Mouse (Mus musculus) kidney, embryonic 14.5 days (tissue): ENCODE data around the gene Lrrc47. TPM values are rescaled to one million over a fixed set of nuclear protein-coding genes. Genes with fewer than 3 reads are reported as not detected.

Experiments
- ATAC-seq: fragments of 200-750 bp; cut with Nextera tagmentation; 2 replicates; pipeline ENCODE4 v1.8.0; 2017; ENCODE audit warnings: moderate number of reproducible peaks, mild to moderate bottlenecking, moderate TSS enrichment, moderate library complexity; ENCODE audit not compliant: low FRiP score, low TSS enrichment
- H3K27ac ChIP-seq: fragments of 300-500 bp; sonication (generic); 2 replicates; pipeline ENCODE4 v1.5.1; 2014; ENCODE audit warnings: low read depth, mild to moderate bottlenecking, low read length, moderate library complexity, mixed read lengths
- H3K27me3 ChIP-seq: fragments of 300-500 bp; sonication (generic); 2 replicates; pipeline ENCODE4 v1.6.1; 2014; ENCODE audit warnings: mild to moderate bottlenecking, low read length; ENCODE audit not compliant: control insufficient read depth, insufficient read depth
- H3K36me3 ChIP-seq: fragments of 300-500 bp; sonication (generic); 2 replicates; pipeline ENCODE4 v1.6.1; 2014; ENCODE audit warnings: low read length, mixed read lengths; ENCODE audit not compliant: control insufficient read depth, insufficient read depth
- H3K4me1 ChIP-seq: fragments of 300-500 bp; sonication (generic); 2 replicates; pipeline ENCODE4 v1.6.1; 2014; ENCODE audit warnings: low read length, mixed read lengths; ENCODE audit not compliant: control insufficient read depth, insufficient read depth
- H3K4me2 ChIP-seq: fragments of 300-500 bp; sonication (generic); replicated peaks from 2 replicates; pipeline ENCODE4 v1.6.1; 2014; ENCODE audit warnings: low read depth, mild to moderate bottlenecking, low read length
- H3K4me3 ChIP-seq: fragments of 300-500 bp; sonication (generic); 2 replicates; pipeline ENCODE4 v1.5.1; 2014; ENCODE audit warnings: mild to moderate bottlenecking, low read length
- H3K9ac ChIP-seq: fragments of 300-500 bp; sonication (generic); 2 replicates; pipeline ENCODE4 v1.6.1; 2014; ENCODE audit warnings: low read depth, mild to moderate bottlenecking, low read length, moderate library complexity
- H3K9me3 ChIP-seq: fragments of 300-500 bp; sonication (generic); 2 replicates; pipeline ENCODE4 v1.6.1; 2016; ENCODE audit warnings: low read length; ENCODE audit not compliant: control insufficient read depth
- WGBS: fragments of 180-500 bp; shearing (Covaris S2); extraction: QIAGEN DNeasy Blood & Tissue Kit; methylation state at CpG from one replicate; pipeline ENCODE4 v1.1.7; 2014; 5-methylcytosine and 5-hydroxymethylcytosine counted together
- polyA plus RNA-seq: library from polyadenylated mRNA; unstranded; fragments of >200 nt; fragmentation: Nextera tagmentation; extraction: Ambion mirVana; gene quantifications from 2 replicates; pipeline ENCODE4 v1.2.1, GENCODE M21; 2014

Lrrc47 gene
- polyA plus RNA-seq: 12.1 and 13.6 TPM in 2 replicates

DNA sequence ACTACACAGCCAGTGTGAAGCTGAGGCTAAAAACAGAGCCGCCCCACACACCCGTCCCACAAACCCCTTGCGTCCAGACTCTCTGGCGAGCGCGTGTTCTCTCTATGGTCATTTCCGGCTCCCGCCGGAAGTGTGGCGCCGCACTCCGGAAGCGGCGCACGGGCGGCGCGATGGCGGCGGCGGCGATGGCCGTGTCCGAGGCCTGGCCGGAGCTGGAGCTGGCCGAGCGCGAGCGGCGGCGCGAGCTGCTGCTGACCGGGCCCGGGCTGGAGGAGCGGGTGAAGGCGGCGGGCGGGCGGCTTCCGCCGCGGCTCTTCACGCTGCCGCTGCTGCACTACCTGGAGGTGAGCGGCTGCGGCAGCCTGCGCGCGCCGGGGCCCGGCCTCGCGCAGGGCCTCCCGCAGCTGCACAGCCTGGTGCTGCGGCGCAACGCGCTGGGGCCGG, at the start of gene Lrrc47:
TSS of gene Lrrc47 (plus strand) at position 86 of the 444 bp plus-strand sequence.
- WGBS: 1% methylated on average over 59 of the region's 59 CpGs
- Histone ChIP-seq H3K27ac (no peak within 1 kb of the TSS; the same call in 1 of the 2 replicates), H3K9ac (peak within 1 kb of the TSS; percentile 90), H3K9me3 (no peaks in the 10 kb centered on the region), H3K4me1 (peaks cover 12% of the 10 kb centered on the region), H3K4me3 (peak within 1 kb of the TSS; percentile 89), H3K4me2 (peak within 1 kb of the TSS; percentile 93), H3K36me3 (peaks cover 27% of the 10 kb centered on the region), H3K27me3 (no peaks in the 10 kb centered on the region)
- peak; percentile 95 for ATAC-seq

GRCm38 (mm10) chr4:153962631-153963030, 48.9 kb upstream of the Lrrc47 start:
- no peaks in the 10 kb centered on the region for H3K9me3 ChIP-seq
- no peak overlapping the region for H3K4me2 ChIP-seq
- peaks cover 10% of the 10 kb centered on the region for H3K4me1 ChIP-seq
- WGBS: 87% methylated on average over 7 of the region's 7 CpGs
- ATAC-seq: no peak
- no peak overlapping the region for H3K9ac ChIP-seq
- H3K27me3 ChIP-seq: no peaks in the 10 kb centered on the region
- H3K27ac ChIP-seq: no peak overlapping the region
- H3K4me3 ChIP-seq: no peak overlapping the region
- peaks cover 60% of the 10 kb centered on the region for H3K36me3 ChIP-seq

DNA sequence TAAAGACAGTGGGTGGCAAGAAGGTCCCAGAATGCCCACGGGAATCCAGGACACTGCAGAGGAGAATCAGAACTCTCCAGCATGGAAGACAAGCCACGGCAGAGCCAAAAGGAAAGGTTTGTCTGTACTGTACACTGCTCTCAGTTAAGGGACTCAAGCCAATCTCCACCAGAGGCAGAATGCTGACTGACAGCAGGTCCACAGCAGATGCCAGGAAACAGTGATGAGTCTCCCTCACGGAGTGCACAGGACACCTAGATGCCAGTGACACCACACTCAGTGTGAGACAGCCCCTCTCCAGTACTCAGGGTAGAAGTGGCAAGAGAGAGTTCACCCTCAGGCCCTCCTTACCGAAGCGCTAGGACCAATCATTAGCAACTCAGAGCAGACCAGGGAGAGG, 44.9 kb upstream of the Lrrc47 start:
- H3K27me3 ChIP-seq: no peaks in the 10 kb centered on the region
- no peaks in the 10 kb centered on the region for H3K4me1 ChIP-seq
- no peak overlapping the region for H3K9ac ChIP-seq
- no peaks in the 10 kb centered on the region for H3K9me3 ChIP-seq
- ATAC-seq: no peak
- no peak overlapping the region for H3K27ac ChIP-seq
- H3K36me3 ChIP-seq: peaks cover 48% of the 10 kb centered on the region
- 90% methylated on average over 5 of the region's 5 CpGs for WGBS
- no peak overlapping the region for H3K4me3 ChIP-seq
- no peak overlapping the region for H3K4me2 ChIP-seq

DNA sequence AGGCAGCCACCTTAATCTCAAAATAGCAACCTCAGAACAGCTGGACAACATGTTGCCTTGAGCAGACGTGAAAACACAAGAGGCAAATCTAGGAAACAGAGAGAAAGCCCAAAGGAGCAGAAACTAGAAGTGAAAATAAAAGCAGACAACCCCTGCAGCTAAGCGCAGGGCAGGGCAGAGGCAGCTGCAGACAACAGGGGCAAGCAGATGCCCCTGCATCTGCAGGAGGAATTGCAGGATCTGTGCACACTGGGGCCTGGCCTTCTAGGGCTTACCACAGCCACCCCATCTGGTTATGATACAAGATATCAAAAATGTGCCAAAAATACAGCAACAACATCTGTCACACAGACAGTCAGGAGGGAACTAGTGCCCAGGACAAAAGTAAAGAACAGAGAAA, 44.0 kb upstream of the Lrrc47 start:
- Histone ChIP-seq H3K27ac (no peak overlapping the region), H3K4me2 (no peak overlapping the region), H3K27me3 (no peaks in the 10 kb centered on the region), H3K4me1 (no peaks in the 10 kb centered on the region), H3K36me3 (peaks cover 39% of the 10 kb centered on the region), H3K9me3 (no peaks in the 10 kb centered on the region), H3K4me3 (no peak overlapping the region), H3K9ac (no peak overlapping the region)
- 78% methylated on average over 2 of the region's 2 CpGs for WGBS
- no peak for ATAC-seq

GRCm38 (mm10) chr4:153968063-153968462, 43.5 kb upstream of the Lrrc47 start:
- Histone ChIP-seq H3K36me3 (peaks cover 34% of the 10 kb centered on the region), H3K4me3 (no peak overlapping the region), H3K27ac (no peak overlapping the region), H3K4me2 (no peak overlapping the region), H3K9me3 (no peaks in the 10 kb centered on the region), H3K9ac (no peak overlapping the region), H3K27me3 (no peaks in the 10 kb centered on the region), H3K4me1 (no peaks in the 10 kb centered on the region)
- 80% methylated on average over 2 of the region's 2 CpGs for WGBS
- no peak for ATAC-seq

DNA sequence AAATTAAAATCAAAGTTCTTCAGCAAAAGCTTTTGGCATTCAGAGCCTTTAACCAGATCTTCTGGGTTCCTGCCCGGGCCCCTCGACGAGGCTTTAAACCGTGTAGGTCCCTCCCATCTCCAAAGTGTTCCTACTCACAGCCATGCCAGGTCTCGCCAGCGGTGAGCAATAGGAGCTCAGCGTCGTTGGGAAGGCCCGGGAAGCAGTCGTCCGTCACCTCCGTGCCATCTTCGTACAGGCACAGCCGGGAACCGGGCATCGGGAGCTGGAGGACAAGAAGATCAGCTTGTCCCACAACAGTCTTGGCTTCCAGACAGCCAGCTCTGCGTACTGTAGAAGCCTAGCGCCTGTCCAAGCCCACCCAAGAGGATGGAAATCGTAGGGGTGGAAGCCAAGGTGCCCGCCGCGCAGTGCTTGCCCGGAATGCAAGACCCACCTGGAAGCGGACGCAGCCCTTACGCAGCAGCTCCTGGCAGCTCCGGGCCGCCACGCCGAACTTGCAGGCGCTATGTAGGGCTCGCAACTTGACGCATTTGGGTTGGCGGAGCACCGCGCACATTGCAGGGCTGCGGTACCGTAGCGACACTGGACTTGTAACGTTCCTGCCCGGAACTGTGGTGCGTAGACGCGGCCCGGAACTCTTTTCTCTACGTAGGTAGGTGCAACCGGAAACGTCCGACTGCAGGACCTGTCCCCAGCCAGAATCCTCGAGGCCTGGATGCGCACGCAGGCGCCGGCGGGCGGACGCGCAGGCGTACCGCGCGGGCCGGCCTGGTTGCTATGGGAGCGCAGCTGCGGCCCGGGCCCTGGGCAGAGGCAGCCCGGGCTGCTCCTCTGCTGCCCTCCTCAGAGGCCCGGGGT, 36.9 kb upstream of the Lrrc47 start, which contains the start of the genes Dffb and Cep104:
TSS of gene Dffb (minus strand) at position 696 of the 861 bp plus-strand sequence.
TSS of gene Cep104 (plus strand) at position 764 of the 861 bp plus-strand sequence.
- peaks cover 9% of the 10 kb centered on the region; the same call in 1 of the 2 replicates for H3K4me1 ChIP-seq
- no peaks in the 10 kb centered on the region for H3K27me3 ChIP-seq
- under 1% methylated on average over 67 of the region's 68 CpGs for WGBS
- H3K4me2 ChIP-seq: peak within 1 kb of the TSS; percentile 78
- H3K9ac ChIP-seq: peak within 1 kb of the TSS; percentile 79
- ATAC-seq: peak; percentile 97
- peaks cover 18% of the 10 kb centered on the region for H3K36me3 ChIP-seq
- H3K4me3 ChIP-seq: peak within 1 kb of the TSS; percentile 79
- no peaks in the 10 kb centered on the region for H3K9me3 ChIP-seq
- no peak within 1 kb of the TSS; the same call in 1 of the 2 replicates for H3K27ac ChIP-seq

DNA sequence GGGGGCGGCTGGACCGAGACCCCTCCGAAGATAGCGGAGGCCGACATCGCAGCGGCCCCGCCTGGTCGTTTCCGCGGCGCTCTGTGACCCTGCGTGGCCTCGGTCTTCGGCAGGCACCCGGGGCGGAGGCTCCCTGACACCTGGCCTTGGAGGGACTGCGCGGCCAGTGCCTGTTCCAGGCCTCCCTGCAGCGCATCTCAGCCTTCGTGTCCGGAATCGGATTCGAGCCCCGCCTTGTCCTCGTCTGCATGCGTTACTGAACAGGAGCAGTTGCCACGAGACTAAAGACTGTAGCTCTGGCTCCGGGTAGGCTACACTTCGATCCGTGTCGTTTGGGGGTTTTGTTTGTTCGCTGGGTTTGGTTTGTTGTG, 36.3 kb upstream of the Lrrc47 start:
- peak overlapping the region; percentile 78 for H3K4me2 ChIP-seq
- H3K4me3 ChIP-seq: peak overlapping the region; percentile 79
- H3K27ac ChIP-seq: no peak overlapping the region; the same call in 1 of the 2 replicates
- H3K27me3 ChIP-seq: no peaks in the 10 kb centered on the region
- under 1% methylated on average over 33 of the region's 33 CpGs for WGBS
- no peak; the same call in 1 of the 2 replicates for ATAC-seq
- H3K9ac ChIP-seq: peak overlapping the region; percentile 79
- H3K36me3 ChIP-seq: peaks cover 24% of the 10 kb centered on the region
- H3K9me3 ChIP-seq: no peaks in the 10 kb centered on the region
- H3K4me1 ChIP-seq: peaks cover 9% of the 10 kb centered on the region; the same call in 1 of the 2 replicates

DNA sequence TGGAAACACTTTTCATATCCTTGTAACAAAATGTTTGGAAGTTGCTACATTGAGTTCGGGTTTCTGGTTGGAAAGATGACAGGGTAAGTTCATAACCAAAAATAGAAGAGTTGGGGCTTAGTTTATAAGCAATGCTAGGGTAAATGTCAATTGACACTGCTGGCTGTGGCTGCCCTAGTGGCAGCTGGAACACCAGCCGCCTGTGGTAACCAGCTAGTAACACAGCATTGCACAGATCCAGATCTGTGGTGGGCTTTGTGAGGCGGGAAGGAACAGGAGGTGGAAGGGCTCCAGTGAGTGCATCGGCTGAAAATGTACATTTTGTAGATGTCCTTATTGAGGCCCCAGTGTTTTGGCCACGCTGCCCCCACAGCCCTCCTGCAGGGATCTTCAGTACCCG, 35.8 kb upstream of the Lrrc47 start:
- Histone ChIP-seq H3K9me3 (no peaks in the 10 kb centered on the region), H3K9ac (peak overlapping the region; percentile 79; the same call in 1 of the 2 replicates), H3K36me3 (peaks cover 26% of the 10 kb centered on the region), H3K27ac (no peak overlapping the region), H3K27me3 (no peaks in the 10 kb centered on the region), H3K4me3 (peak overlapping the region; percentile 79), H3K4me2 (peak overlapping the region; percentile 78), H3K4me1 (peaks cover 9% of the 10 kb centered on the region; the same call in 1 of the 2 replicates)
- no peak for ATAC-seq
- WGBS: 43% methylated on average over 6 of the region's 6 CpGs

- Histone ChIP-seq H3K36me3 (peaks cover 48% of the 10 kb centered on the region), H3K4me2 (no peak overlapping the region), H3K9me3 (no peaks in the 10 kb centered on the region), H3K4me3 (no peak overlapping the region), H3K4me1 (peaks cover 9% of the 10 kb centered on the region; the same call in 1 of the 2 replicates), H3K9ac (no peak overlapping the region), H3K27ac (no peak overlapping the region), H3K27me3 (no peaks in the 10 kb centered on the region)
- ATAC-seq: no peak
- WGBS: 90% methylated on average over 10 of the region's 10 CpGs
Measured at GRCm38 (mm10) chr4:153979243-153979642, 32.3 kb upstream of the Lrrc47 start.
